Mouse (Mus musculus) hindlimb bud, embryonic 11.5 days (tissue): ENCODE measurements around the gene Mob4.
"Not testable (repeated sequence)": the region's sequence is repeated elsewhere in the genome, so short reads cannot be mapped to it uniquely, and the experiment has no call there.

Experiments
- DNase-seq: peaks from one replicate; pipeline ENCODE4 v3.0.0-alpha.2; 2012; ENCODE audit warnings: low read depth, low spot score; ENCODE audit errors: extremely low spot score

Gene Mob4

DNA sequence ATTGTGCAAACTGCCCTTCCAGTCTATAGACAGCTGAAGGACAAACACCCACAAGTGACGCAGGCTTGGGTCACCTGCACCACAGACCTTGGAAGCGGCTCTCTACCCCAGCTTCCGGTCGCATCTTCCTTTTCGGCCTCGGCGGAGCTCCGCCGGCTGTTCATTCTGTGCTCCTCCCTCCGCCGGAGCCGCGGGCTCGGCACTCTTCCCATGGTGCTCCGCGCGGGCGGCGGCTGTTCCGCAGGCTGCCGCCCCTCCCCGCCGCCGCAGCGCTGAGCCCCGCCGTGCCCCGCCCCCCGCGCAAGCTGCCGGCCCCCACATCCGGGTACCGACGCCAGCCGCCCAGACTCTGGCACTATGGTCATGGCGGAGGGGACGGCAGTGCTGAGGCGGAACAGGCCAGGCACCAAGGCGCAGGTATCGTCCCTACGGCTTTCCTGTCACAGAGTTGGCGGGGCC is at the start of gene Mob4:
Gene Mob4, plus strand, starts transcription at position 289 of the 459 bp plus-strand sequence.
- DNase-seq, result peak; percentile 50

- DNase-seq, result no peak
Observed at GRCm38 (mm10) chr1:55082106-55082505, 48.9 kb upstream of the Mob4 start.

- DNase-seq, result no peak
Observed at GRCm38 (mm10) chr1:55085781-55086366, 45.2 kb upstream of the Mob4 start.

- no peak for DNase-seq
Observed at GRCm38 (mm10) chr1:55086868-55087400, 44.1 kb upstream of the Mob4 start.

DNA sequence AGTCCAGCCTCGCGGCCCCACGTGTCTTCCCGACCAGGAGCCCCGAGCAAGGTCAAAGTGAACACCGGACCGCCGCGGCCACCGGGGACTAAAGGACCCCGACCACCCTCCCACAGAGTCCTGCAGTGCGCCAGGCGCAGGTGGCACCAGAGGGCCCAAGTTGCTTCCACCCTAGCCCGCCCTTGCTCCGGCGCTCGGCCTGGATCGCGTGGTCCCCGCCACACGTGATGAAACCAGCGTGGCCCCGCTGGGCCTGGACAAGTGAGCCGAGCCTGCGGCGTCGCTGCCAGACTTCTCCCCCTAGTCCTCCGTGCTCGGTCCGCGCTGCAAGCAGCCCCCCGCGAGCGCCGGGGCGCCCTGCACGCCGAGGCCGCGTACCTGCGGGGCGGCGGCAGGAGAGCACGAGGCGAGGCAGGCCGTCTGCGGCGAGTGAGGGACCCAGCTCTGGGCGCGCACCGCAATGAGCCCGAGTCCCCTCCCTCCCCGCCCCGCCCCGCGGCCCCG is 43.6 kb upstream of the Mob4 start:
- DNase-seq, result no peak

- peak; percentile 92 for DNase-seq
Observed at GRCm38 (mm10) chr1:55087932-55088610, 43.0 kb upstream of the Mob4 start, which contains the start of the genes Hspe1 and Hspd1. Gene Hspe1 (plus strand): TSS chr1:55088132. Gene Hspd1 (minus strand): TSS chr1:55088243.

DNA sequence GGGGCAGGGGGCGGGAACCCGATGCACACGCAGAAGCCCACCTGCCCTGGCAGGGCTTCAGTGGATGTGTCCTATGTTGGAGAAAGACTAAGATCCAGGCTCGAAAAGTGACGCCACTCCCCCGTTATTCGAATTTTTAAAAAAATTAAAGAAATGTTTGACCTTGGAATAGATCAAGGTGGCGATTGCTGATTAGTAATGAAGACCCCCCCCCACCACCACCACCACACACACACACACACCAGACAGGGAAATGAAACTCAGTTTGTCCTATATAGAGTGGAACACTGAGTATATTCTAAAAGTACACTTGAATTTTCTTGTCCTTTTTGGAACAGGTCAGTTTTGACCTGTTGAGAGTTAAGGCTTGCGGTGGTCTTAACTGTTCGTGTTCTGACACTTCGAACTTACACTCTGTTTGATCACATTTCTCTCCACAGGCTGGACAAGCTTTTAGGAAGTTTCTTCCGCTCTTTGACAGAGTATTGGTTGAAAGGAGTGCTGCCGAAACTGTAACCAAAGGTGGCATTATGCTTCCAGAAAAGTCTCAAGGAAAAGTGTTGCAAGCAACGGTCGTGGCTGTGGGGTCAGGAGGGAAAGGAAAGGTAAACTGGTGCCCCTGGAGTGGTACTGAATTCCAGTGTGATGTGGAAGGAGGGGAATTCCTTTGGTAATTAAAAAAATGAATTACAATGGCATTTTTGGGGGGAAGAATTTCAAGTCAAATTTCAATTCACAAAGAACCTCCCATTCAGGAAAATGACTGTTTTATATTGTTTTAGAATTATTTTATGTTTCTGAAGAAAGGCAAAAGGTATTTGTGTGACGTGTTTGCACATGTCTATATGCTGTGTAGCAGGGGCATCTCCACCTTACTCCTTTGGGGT is 42.2 kb upstream of the Mob4 start:
- DNase-seq, result no peak

GRCm38 (mm10) chr1:55089498-55090064 is 41.5 kb upstream of the Mob4 start:
- no peak for DNase-seq

GRCm38 (mm10) chr1:55092056-55092455 is 39.0 kb upstream of the Mob4 start:
- DNase-seq, result no peak

DNA sequence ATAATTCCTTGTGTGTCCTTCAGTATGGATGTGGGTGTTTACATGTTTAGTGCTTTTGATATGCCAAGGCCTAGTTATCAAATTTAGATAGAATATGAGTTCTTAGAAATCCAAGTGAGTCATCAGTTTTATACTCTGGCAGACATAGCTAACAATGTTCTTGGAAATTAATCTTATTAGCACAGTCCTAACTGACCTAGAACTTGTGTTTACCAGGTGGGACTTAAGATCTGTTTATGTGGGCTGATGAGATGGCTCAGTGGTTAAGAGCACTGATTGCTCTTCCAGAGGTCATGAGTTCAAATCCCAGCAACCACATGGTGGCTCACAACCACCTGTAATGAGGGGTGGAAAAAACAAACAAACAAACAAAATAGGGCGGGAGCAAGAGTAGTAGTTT is 38.6 kb upstream of the Mob4 start:
- DNase-seq, result no peak

GRCm38 (mm10) chr1:55106919-55107585 is 24.0 kb upstream of the Mob4 start:
- no peak for DNase-seq

DNA sequence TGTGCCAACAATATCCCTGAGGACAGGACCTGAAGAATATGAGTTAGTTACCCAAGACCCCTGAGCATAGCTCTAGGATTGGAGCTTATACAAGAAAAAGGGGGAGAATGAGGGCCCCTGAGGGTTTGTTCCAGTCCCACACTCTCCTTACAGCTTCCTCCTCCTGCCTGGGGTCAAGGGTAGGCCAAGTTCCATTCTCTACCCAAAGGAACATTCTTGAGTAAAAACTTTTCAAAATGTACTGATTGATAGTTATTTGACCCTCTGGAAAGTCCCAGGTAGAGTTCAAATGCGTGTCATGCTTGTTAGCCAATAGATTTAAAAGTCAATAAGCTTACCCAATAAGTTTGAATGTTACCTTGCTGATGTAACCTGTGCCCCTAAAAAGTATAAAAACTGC is 23.4 kb upstream of the Mob4 start:
- no peak for DNase-seq

GRCm38 (mm10) chr1:55108473-55108872 is 22.6 kb upstream of the Mob4 start:
- DNase-seq, result no peak

DNA sequence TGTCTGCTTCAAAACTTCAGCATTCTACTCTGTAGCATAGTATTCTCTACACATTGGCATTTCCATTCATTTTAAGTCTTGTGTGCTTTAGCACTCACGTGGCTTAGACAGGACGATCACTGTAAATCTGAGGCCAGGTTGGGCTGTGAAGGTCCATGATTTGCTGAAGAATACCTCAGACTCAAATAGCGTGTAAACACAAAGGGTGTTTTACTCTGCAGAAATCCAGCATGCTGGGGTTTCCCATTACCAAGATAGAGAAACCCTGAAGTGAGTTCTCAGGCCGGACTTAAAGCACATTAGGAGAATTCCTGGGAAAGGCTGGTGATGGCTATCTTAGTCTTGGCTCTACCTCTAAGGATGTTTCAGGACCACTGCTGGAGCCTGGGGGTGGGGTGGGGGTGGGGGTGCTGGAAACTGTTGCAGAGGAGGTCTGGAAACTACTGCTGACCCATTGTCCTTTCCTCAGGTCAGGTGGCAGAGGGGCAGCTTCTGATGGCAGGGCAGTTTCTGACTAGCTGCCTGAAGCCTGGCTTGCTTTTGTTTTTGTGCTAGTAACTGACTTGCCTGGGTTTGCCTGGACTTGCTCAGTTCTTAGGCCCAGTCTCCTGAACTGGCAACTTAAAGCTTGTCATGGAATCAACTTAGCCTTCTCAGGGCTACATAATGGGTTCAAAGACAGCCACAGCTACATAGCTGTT is 21.8 kb upstream of the Mob4 start:
- no peak for DNase-seq

- no peak for DNase-seq
Observed at GRCm38 (mm10) chr1:55123046-55123445, 8.0 kb upstream of the Mob4 start.

- no peak for DNase-seq
Observed at GRCm38 (mm10) chr1:55123561-55123960, 7.5 kb upstream of the Mob4 start.

DNA sequence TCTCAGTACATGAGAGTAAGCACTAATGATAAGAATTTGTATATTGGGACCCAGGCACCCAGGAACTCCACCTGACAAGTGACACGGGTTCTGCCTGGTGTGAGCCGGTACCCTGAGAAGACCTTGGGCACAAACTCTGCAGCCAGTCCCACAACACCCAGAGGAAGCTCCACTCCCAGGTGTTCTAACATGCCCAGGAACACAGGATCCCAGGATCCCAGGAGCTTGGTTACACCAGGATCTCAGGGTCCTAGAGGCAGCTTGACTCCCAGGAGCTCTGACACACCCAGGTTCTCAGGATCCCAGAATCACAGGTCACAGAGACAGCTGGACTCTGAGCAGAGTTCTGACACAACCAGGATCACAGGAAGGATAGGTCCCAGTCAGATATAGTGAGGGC is 6.9 kb upstream of the Mob4 start:
- not testable (repeated sequence) for DNase-seq

- DNase-seq, result no peak
Observed at GRCm38 (mm10) chr1:55129716-55130115, 1.3 kb upstream of the Mob4 start.

DNA sequence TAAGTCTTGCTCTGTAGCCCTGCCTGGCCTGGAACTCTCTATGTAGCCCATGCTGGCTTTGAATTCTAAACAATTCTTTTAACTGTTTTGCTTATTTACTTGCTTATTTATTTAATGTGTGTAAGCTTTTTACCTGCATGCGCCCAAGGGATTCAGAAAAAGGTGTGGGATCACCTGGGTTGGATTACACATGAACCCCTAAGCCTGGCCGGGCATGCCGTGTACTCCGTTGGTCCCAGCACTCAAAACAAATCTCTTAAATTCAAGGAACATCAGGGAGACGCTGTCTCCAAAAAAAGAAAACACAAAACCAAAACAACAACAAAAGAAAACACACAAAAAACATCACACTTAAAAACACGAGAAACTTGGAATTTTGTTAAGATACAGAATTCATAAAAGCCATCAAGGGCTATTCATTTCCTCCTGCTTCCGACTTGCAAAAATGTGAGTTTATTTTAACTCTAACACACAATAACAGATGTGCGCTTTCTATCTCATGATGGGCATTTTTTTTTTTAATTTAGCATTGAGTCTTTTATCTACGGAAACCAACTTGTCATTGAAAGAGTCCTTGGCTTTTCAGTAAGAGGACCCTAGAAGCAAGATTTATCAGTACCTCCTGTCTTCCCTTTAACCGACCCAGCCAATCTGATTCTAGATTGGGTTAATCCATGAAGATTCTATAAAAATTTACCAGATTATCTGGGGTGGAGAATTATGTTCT is 678 bp upstream of the Mob4 start:
- DNase-seq, result no peak
